Mouse (Mus musculus) heart, embryonic 11.5 days (tissue): ENCODE measurements at regions not wholly inside any gene's neighbourhood (a gene's known extent, or its start where the extent isn't known, plus 50 kb on each side); places are given as distances from the start of the nearest gene placed in this dataset.

Experiments
- ATAC-seq: fragments of 200-750 bp; cut with Nextera tagmentation; replicated peaks from 2 replicates; pipeline ENCODE4 v1.8.0; 2017; ENCODE audit warnings: moderate library complexity; ENCODE audit not compliant: insufficient number of reproducible peaks, low FRiP score, low TSS enrichment
- H3K27ac ChIP-seq: fragments of 300-500 bp; sonication (generic); 2 replicates; pipeline ENCODE4 v1.5.1; 2014; ENCODE audit warnings: mild to moderate bottlenecking, low read depth, low read length
- H3K27me3 ChIP-seq: fragments of 300-500 bp; sonication (generic); 2 replicates; pipeline ENCODE4 v1.6.1; 2014; ENCODE audit warnings: mild to moderate bottlenecking, low read length, mixed read lengths; ENCODE audit not compliant: control insufficient read depth, insufficient read depth
- H3K36me3 ChIP-seq: fragments of 300-500 bp; sonication (generic); 2 replicates; pipeline ENCODE4 v1.6.1; 2014; ENCODE audit warnings: mild to moderate bottlenecking, low read length, moderate library complexity, mixed read lengths; ENCODE audit not compliant: control insufficient read depth, insufficient read depth
- H3K4me1 ChIP-seq: fragments of 300-500 bp; sonication (generic); 2 replicates; pipeline ENCODE4 v1.6.1; 2014; ENCODE audit warnings: low read length; ENCODE audit not compliant: control insufficient read depth, insufficient read depth
- H3K4me2 ChIP-seq: fragments of 300-500 bp; sonication (generic); 2 replicates; pipeline ENCODE4 v1.6.1; 2014; ENCODE audit warnings: mild to moderate bottlenecking, moderate library complexity
- H3K4me3 ChIP-seq: fragments of 300-500 bp; sonication (generic); 2 replicates; pipeline ENCODE4 v1.5.1; 2014; ENCODE audit warnings: low read depth, low read length
- H3K9ac ChIP-seq: fragments of 300-500 bp; sonication (generic); 2 replicates; pipeline ENCODE4 v1.6.1; 2014; ENCODE audit warnings: mild to moderate bottlenecking, low read depth, low read length, moderate library complexity
- H3K9me3 ChIP-seq: fragments of 300-500 bp; sonication (generic); replicated peaks from 2 replicates; pipeline ENCODE4 v1.6.1; 2016; ENCODE audit warnings: low read length; ENCODE audit not compliant: control insufficient read depth
- WGBS: fragments of 180-500 bp; shearing (Covaris S2); extraction: QIAGEN DNeasy Blood & Tissue Kit; methylation state at CpG from one replicate; pipeline ENCODE4 v1.1.7; 2014; ENCODE audit not compliant: insufficient replicate concordance; 5-methylcytosine and 5-hydroxymethylcytosine counted together

- no peaks in the 10 kb centered on the region for H3K36me3 ChIP-seq
These were observed 367.9 kb downstream of the Glrx3 start for GRCm38 (mm10) chr7:137805361-137805760.

GRCm38 (mm10) chr7:137812839-137813238 is 375.4 kb downstream of the Glrx3 start:
- H3K27ac ChIP-seq, result no peak overlapping the region
- H3K4me1 ChIP-seq, result no peaks in the 10 kb centered on the region
- H3K9me3 ChIP-seq, result no peaks in the 10 kb centered on the region
- ATAC-seq, result no peak
- no peak overlapping the region for H3K9ac ChIP-seq
- no peak overlapping the region for H3K4me3 ChIP-seq
- H3K27me3 ChIP-seq, result no peaks in the 10 kb centered on the region
- no peak overlapping the region for H3K4me2 ChIP-seq
- H3K36me3 ChIP-seq, result no peaks in the 10 kb centered on the region
- WGBS, result 75% methylated on average over 3 of the region's 3 CpGs

More at GRCm38 (mm10) chr7:137805361-137805760, 367.9 kb downstream of the Glrx3 start:
- no peak overlapping the region for H3K27ac ChIP-seq
- H3K9me3 ChIP-seq, result no peaks in the 10 kb centered on the region
- H3K9ac ChIP-seq, result no peak overlapping the region
- H3K4me1 ChIP-seq, result no peaks in the 10 kb centered on the region
- H3K27me3 ChIP-seq, result no peaks in the 10 kb centered on the region
- no peak overlapping the region for H3K4me3 ChIP-seq
- no peak overlapping the region for H3K4me2 ChIP-seq
- WGBS, result 49% methylated on average over 6 of the region's 6 CpGs
- ATAC-seq, result no peak

- H3K4me3 ChIP-seq, result no peak overlapping the region
- no peaks in the 10 kb centered on the region for H3K9me3 ChIP-seq
- no peak overlapping the region for H3K9ac ChIP-seq
- H3K4me1 ChIP-seq, result no peaks in the 10 kb centered on the region
- ATAC-seq, result no peak
- H3K4me2 ChIP-seq, result no peak overlapping the region
- 68% methylated on average over 2 of the region's 2 CpGs for WGBS
- no peaks in the 10 kb centered on the region for H3K36me3 ChIP-seq
- no peak overlapping the region for H3K27ac ChIP-seq
- H3K27me3 ChIP-seq, result no peaks in the 10 kb centered on the region
These were observed 403.1 kb downstream of the Glrx3 start for GRCm38 (mm10) chr7:137840520-137840919.

- Histone ChIP-seq H3K4me3 (no peak overlapping the region), H3K9me3 (no peaks in the 10 kb centered on the region), H3K27ac (no peak overlapping the region), H3K4me1 (no peaks in the 10 kb centered on the region), H3K36me3 (no peaks in the 10 kb centered on the region), H3K9ac (no peak overlapping the region), H3K27me3 (no peaks in the 10 kb centered on the region), H3K4me2 (no peak overlapping the region)
- no peak for ATAC-seq
- WGBS, result 77% methylated on average over 5 of the region's 5 CpGs
These were observed 403.6 kb downstream of the Glrx3 start for GRCm38 (mm10) chr7:137841044-137841443.

- H3K4me1 ChIP-seq, result no peaks in the 10 kb centered on the region
- H3K4me3 ChIP-seq, result no peak overlapping the region
- no peak overlapping the region for H3K27ac ChIP-seq
- WGBS, result 63% methylated on average over 8 of the region's 8 CpGs
- ATAC-seq, result no peak
- no peak overlapping the region for H3K4me2 ChIP-seq
- no peak overlapping the region for H3K9ac ChIP-seq
- no peaks in the 10 kb centered on the region for H3K36me3 ChIP-seq
- H3K27me3 ChIP-seq, result no peaks in the 10 kb centered on the region
- H3K9me3 ChIP-seq, result no peaks in the 10 kb centered on the region
These were observed 404.2 kb downstream of the Glrx3 start for GRCm38 (mm10) chr7:137841456-137842100.

- ATAC-seq, result no peak
- Histone ChIP-seq H3K9ac (no peak overlapping the region), H3K4me2 (no peak overlapping the region), H3K4me3 (no peak overlapping the region), H3K9me3 (no peaks in the 10 kb centered on the region), H3K27ac (no peak overlapping the region), H3K4me1 (no peaks in the 10 kb centered on the region), H3K36me3 (no peaks in the 10 kb centered on the region), H3K27me3 (no peaks in the 10 kb centered on the region)
- WGBS, result 78% methylated on average over 11 of the region's 11 CpGs
These were observed 410.4 kb downstream of the Glrx3 start for GRCm38 (mm10) chr7:137847856-137848255.

- no peak for ATAC-seq
- 40% methylated on average over 4 of the region's 4 CpGs for WGBS
- Histone ChIP-seq H3K9ac (no peak overlapping the region), H3K9me3 (no peaks in the 10 kb centered on the region), H3K27ac (no peak overlapping the region), H3K4me3 (no peak overlapping the region), H3K27me3 (no peaks in the 10 kb centered on the region), H3K36me3 (no peaks in the 10 kb centered on the region), H3K4me2 (no peak overlapping the region), H3K4me1 (no peaks in the 10 kb centered on the region)
These were observed 413.6 kb downstream of the Glrx3 start for GRCm38 (mm10) chr7:137851061-137851460.

- no peak overlapping the region for H3K9ac ChIP-seq
- WGBS, result 27% methylated on average over 3 of the region's 3 CpGs
These were observed 422.3 kb downstream of the Glrx3 start for GRCm38 (mm10) chr7:137859681-137860080.

GRCm38 (mm10) chr7:137860520-137860919 is 423.1 kb downstream of the Glrx3 start:
- H3K27me3 ChIP-seq, result no peaks in the 10 kb centered on the region
- no peaks in the 10 kb centered on the region for H3K4me1 ChIP-seq
- no peak overlapping the region for H3K4me3 ChIP-seq
- H3K9ac ChIP-seq, result no peak overlapping the region
- WGBS, result 68% methylated on average over 8 of the region's 8 CpGs
- H3K36me3 ChIP-seq, result no peaks in the 10 kb centered on the region
- H3K9me3 ChIP-seq, result no peaks in the 10 kb centered on the region
- H3K27ac ChIP-seq, result no peak overlapping the region
- ATAC-seq, result no peak
- H3K4me2 ChIP-seq, result no peak overlapping the region

More at GRCm38 (mm10) chr7:137859681-137860080, 422.3 kb downstream of the Glrx3 start:
- H3K4me3 ChIP-seq, result no peak overlapping the region
- no peak overlapping the region for H3K4me2 ChIP-seq
- H3K27ac ChIP-seq, result no peak overlapping the region
- no peak for ATAC-seq
- no peaks in the 10 kb centered on the region for H3K36me3 ChIP-seq
- H3K9me3 ChIP-seq, result no peaks in the 10 kb centered on the region
- H3K27me3 ChIP-seq, result no peaks in the 10 kb centered on the region
- H3K4me1 ChIP-seq, result no peaks in the 10 kb centered on the region
